Mouse (Mus musculus): ENCODE measurements around the gene Dido1.

Dido1 gene

DNA sequence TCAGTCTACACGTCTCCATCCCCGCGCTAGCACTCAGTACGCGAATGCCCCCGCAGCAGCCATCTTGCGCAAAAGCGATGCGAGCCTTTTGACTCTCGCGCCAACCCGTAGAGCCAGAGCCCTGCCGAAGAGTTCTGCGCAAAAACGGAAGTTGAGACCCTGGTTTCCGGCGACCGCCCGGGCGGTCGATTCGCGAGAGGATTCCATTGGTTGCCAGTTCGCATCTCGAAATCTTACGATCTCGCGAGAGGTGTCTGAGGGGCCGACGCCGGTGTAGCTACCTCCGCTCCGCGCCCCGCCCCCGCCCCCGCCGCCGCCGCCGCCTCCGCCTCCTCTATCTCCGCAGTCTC lies at the start of gene Dido1, which contains the start of gene Gid8:
Dido1 (minus strand) TSS at position 77 of the 350 bp plus-strand sequence.
Gid8 (plus strand) TSS at position 195 of the 350 bp plus-strand sequence.
- DNase-seq (ENCODE audit: low read depth, low spot score): peak; percentile 98

DNA sequence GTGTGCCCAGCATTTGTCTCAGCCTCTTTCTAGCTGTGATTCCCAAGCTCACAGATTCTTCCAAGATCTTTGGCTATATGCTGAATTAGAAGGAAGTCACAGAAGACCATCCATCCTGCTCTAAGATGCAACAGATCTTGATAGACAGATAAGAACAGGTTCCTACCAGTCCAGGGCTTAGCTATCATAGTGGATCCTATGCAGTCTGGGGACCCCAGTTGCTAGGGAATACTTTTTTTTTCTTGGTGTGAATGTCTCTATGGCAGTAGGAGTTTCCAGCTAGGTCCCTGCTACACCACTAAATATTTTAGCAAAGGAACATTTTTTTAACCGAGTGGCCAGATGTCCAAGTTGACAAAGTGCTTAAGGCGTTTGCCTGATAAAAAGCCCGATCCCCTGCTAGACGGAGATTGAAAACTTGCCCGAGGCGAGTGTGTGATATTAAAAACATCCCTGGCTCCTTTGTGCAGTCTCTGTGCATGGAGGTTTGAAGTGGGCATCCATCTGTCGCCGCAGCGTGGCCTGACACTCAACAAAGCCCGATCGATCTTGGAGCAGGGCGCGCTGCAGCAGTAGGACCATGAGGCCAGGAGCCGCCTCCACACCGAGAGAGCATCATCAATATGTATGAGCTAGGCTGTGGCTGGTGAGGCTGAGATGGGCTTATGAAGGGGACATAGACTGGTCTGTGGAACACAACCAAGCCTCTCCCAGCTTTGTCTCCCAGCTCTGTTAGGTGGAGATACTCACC lies 48.9 kb upstream of the Dido1 start:
- DNase-seq (ENCODE audit: low read depth, low spot score): no peak

GRCm38 (mm10) chr2:180756786-180757185 lies 47.0 kb upstream of the Dido1 start:
- no peak for DNase-seq (ENCODE audit: low read depth, low spot score)

DNA sequence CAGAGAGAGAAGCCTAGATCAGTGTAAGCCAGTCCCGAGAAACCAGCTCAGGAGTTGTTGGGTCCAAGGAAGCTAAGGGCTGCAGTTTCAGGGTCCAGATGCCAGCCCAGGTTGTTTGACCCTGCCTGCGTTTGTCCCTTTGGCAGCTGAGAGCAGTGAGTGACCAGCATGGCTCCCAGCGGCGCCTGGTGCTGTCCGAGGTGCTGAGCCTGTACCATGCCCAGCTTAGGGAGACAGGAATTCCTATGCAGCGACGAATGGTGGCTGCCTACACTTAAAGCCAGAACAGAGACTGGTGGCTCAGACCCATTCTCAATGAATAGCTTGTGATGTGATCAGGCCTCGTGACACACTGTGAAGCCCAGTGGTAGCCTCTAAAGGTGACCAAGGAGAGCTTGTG lies 46.1 kb upstream of the Dido1 start:
- no peak for DNase-seq (ENCODE audit: low read depth, low spot score)

GRCm38 (mm10) chr2:180754976-180755688 lies 45.3 kb upstream of the Dido1 start:
- no peak for DNase-seq (ENCODE audit: low read depth, low spot score)

DNA sequence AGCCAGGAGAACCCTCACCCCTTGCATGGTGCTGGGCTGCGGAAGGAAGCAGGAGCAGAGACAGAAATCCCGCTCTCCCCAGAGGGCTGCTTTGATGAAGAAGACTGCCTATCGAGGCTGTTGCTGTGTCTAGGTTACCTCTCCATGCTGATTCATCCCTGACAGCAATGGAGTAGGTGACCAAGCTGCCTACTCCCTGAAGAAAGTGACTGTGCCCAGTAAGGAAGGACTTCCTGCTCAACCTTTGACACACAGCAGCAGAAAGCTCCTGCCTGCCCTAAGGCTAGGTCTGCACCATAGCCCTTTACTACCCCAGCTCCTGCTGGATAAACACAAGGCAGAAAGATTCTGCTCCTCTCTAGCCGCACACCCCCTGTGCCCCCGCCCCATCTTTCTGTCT lies 39.1 kb upstream of the Dido1 start:
- DNase-seq (ENCODE audit: low read depth, low spot score): no peak

GRCm38 (mm10) chr2:180746569-180747192 lies 36.9 kb upstream of the Dido1 start:
- no peak for DNase-seq (ENCODE audit: low read depth, low spot score)

DNA sequence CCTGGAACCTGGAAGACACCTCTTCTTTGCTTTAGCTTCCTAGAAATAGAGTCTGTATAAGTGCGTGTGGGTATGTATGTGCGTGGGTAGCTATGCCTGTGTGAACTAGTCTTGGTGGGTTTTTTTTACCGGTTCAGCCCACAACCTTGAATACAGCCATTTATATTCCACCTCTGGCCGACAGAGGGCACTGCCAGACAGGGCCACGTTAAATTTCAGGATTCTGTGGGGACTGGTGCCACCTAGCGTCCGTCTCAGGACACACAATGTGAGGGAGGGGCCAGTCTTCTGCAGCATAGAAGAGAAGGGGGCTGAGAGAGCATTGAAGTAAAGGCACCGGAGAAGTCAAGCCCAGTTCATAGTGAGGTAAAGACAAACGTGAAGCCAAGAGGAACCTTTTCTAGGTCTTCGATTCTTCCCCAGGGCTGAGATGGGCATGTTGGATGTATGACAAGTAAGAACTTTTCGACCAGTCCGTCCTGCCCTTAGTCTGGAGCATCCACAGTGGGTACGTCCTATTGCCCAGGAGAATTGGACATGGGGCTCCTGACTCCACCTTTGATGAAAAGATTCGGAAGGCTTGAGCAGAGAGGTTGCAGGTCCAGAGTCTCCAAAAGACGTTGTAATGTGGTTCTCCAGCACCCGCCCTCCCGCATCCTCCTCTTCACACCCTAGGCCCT lies 35.6 kb upstream of the Dido1 start:
- peak; percentile 82 for DNase-seq (ENCODE audit: low read depth, low spot score)

GRCm38 (mm10) chr2:180743321-180743720 lies 33.5 kb upstream of the Dido1 start:
- DNase-seq (ENCODE audit: low read depth, low spot score): no peak

GRCm38 (mm10) chr2:180742820-180743219 lies 33.0 kb upstream of the Dido1 start:
- DNase-seq (ENCODE audit: low read depth, low spot score): no peak

DNA sequence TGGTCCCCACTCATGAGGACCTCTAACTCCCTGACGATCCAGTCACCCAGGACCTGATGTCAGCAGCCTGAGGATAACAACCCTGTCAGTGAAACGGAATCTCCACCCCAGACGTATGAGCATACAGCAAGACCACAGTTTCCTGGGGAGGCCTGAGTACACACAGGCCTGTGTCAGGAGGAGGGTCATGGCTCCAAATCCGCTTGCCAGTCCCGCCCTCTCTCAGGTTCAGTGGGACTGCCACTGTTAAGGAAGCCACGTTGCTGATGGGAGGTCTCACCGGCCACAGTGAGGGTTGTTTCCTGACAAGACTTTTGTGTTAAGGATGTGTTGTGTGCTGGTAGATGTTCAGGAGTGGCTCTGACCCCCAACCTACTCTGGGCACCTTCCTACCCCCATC lies 31.6 kb upstream of the Dido1 start:
- no peak for DNase-seq (ENCODE audit: low read depth, low spot score)

DNA sequence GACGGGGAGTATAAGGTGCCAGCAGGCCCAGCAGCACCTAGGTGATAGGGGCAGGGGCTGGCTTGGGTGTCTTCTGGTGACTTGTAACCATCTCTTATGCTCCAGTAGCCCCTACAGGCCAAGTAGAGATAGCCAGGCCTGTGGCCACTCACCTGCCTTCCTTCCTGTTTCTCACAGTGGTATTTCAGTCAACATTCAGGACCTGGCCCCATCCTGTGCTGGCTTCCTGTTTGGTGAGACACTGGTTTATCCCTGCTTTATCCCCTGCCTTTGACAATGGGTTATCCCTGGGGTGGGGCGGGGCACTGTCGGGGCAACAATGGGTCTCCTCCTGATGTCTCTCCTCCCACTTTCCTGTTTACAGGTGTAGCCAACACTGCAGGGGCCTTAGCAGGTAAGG lies 30.6 kb upstream of the Dido1 start:
- DNase-seq (ENCODE audit: low read depth, low spot score): no peak

DNA sequence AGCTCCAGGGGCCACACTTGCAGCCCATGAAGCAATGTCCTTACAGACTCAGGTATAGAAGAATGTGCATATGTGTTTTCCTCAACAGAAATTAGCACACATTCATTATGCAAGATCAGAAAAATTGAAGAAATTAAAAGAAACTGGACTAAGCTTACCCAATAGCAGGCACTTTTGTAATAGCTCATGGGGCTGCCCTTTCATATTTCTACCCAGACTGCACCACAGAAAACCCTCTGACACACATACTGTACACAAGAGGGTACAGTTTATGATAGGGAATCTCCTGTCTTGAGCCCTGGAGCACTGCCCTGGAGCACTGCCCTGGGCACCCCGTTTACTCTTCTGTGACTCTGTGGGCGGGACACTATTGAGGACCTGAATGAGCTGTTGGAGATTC lies 28.2 kb upstream of the Dido1 start:
- DNase-seq (ENCODE audit: low read depth, low spot score): no peak

GRCm38 (mm10) chr2:180735232-180735631 lies 25.4 kb upstream of the Dido1 start:
- DNase-seq (ENCODE audit: low read depth, low spot score): no peak

DNA sequence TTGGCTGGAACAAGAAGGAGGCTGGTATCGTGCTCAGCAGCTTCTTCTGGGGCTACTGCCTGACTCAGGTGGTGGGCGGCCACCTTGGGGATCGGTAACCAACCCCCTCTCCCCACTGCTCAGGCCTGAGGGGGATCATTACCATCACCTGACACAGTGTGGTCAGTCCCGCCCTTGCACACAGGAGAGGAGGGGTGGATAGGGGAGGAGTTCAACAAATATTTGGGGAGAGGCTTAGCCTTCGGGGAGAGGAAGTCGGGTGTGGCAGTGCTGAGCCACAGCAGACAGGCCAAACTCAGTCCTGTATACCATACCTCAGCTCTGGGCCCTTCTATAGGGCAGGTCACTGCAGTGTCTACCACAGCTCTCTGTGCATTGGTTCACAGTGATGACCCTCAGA lies 22.2 kb upstream of the Dido1 start:
- DNase-seq (ENCODE audit: low read depth, low spot score): no peak

DNA sequence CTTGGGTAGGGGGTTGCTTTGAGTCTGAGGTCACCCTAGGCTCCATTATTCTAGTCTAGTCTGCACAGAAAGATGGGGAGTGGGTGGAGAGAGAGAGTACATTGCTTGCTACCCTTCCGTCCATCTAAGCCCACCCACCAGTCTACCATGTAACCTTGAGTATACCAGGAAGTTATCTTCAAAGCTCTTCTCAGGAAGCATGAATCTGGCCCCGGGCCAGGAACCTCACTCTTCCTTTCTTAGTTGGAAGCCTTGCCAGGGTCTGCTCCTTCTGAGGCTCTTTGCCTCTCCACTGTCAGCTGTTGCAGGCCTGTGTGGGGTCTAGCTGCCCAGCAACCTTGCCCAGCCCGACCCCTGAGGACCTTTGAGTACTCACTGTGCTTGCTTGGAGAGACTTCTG lies 21.2 kb upstream of the Dido1 start:
- DNase-seq (ENCODE audit: low read depth, low spot score): no peak

GRCm38 (mm10) chr2:180727613-180728021 lies 17.8 kb upstream of the Dido1 start:
- DNase-seq (ENCODE audit: low read depth, low spot score): no peak

DNA sequence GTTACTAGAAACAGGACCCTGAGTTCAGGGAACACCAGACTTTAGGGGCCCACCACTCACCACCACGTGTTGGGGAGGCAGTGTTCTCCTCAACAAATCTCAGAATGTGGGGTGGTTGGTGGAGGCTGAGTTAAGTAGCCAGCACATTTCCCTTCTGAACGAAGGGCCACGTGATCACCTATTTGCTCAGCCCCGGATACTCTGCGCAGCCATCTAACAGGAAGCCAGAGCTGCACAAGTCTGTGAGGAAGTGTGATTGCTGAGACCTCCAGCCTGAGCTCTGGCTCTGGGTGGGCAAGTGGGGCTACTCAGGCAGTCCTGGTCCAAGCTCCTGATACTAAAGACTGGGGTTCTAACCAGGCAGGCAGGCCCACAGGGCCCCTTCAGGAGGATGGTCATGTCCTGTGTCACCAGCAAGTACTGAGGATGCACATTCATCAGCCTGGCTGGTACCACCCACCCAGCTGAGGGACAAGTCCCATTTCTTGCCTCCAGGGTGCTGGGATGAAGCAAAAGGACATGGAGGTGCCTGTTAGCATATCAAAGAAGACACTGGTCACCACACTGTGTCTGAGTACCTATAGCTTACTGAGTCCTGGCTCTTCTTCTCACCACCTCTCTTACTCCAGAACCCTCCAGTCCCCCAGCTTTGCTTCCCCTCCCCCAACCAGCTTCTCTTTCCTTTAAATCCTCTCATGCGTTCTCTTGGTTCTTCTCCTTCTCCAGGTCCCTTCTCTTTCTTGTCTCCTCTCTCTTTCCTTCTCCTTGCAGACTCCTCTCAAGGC lies 17.1 kb upstream of the Dido1 start:
- DNase-seq (ENCODE audit: low read depth, low spot score): peak; percentile 69

DNA sequence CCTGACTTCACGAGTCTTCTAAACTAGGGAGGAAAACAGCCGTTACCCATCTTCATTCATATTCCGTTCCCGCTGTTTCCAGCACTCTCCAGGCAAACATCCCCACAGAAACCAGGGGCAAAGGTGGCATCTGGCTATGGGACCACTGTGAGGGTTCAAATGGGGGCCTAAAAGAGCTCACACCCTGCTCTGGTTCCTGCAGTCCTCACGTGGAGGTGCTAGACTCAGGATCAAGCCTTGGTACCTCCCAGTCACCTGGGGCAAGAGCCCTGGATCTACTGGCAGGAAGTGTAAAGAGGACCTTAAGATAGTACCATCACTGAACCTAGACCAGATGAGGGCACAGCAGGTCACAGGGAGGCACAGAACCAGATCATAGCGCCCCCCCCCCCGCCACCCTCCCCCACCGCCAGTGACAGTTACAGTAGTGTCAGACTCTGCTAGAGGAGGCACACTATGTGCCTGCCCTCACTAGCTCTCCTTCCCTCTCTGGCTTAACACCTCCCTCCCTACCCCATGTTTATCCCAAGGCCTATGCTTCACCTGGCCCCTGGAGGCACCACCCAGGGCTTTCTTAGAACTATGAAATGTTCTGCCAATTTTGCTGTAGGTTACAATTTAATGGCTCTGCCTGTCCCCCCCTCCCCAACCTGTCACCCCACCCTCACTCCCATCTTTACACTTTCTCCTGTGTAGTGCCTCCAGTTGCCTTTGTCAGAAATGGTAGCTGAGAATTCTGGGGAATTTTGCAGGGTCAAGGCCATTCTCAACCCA lies 16.2 kb upstream of the Dido1 start:
- peak; percentile 19 for DNase-seq (ENCODE audit: low read depth, low spot score)

DNA sequence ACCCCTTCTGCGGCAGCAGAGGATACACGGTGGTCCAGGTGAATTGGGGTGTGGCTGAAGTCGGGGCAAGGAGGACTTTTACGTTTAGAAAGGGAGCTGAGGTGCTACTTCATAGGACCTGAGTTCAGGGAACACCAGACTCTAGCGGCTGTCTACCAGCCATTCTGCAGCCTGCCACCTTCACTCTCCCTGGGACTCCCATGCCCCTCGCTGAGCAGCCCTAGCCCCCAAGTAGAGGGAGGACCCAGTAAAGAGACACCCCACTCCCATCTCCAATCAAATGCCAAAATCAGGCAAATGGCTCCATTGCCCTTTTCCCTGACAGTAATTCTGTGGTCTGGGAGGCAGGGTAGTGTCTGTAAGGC lies 15.6 kb upstream of the Dido1 start:
- no peak for DNase-seq (ENCODE audit: low read depth, low spot score)
